Mouse (Mus musculus): ENCODE data around the gene Lmod1.

DNA sequence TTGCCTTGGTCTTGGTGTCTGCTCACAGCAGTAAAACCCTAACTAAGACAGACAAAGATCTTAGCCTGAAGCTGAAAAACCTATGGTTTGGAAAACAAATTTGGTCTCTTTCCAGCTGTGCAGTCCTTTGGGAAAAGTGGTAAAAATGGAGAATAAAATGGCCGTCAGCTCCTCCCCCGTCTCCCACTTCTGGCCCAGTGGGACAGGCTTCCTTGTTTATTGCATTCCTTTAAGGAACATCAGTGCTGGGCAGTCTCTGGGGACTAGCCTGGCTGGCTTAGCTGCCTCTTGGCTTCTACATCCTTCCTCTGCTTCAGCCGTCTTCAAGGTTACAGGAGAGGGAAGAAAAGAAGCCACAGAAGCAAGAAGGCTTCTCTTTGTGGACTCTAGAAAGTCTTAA lies 27.3 kb downstream of the Lmod1 start:
- TF ChIP-seq POLR2A (IDR thresholded peaks at IDR 0.05; ENCODE audit: extremely low read depth, insufficient read depth, low read length) (no peak), CTCF (IDR thresholded peaks at IDR 0.05; ENCODE audit: extremely low read depth, insufficient read depth, low read length) (no peak)

Data from cortical plate, adult 2 months (tissue).